Mouse (Mus musculus) intestine, embryonic 14.5 days (tissue): ENCODE measurements around the gene Epha7. TPM values are rescaled to one million over a fixed set of nuclear protein-coding genes. Genes with fewer than 3 reads are reported as not detected.
A peak's percentile ranks its signal among the peaks of the same experiment; 100 is the strongest.

Source experiments
- ATAC-seq: fragments of 200-750 bp; cut with Nextera tagmentation; replicated peaks from 2 replicates; pipeline ENCODE4 v1.8.0; 2017; ENCODE audit warnings: low read depth, moderate number of reproducible peaks, moderate TSS enrichment, moderate library complexity; ENCODE audit not compliant: low FRiP score, low TSS enrichment
- DNase-seq: peaks from one replicate; pipeline ENCODE4 v3.0.0-alpha.2; 2018; ENCODE audit warnings: low spot score
- H3K27ac ChIP-seq: fragments of 300-500 bp; sonication (generic); 2 replicates; pipeline ENCODE4 v1.5.1; 2014; ENCODE audit warnings: low read depth, mild to moderate bottlenecking, control low read depth
- H3K27me3 ChIP-seq: fragments of 300-500 bp; sonication (generic); replicated peaks from 2 replicates; pipeline ENCODE4 v1.6.1; 2014; ENCODE audit warnings: low read length, control low read depth; ENCODE audit not compliant: control insufficient read depth, insufficient read depth
- H3K36me3 ChIP-seq: fragments of 300-500 bp; sonication (generic); 2 replicates; pipeline ENCODE4 v1.6.1; 2014; ENCODE audit warnings: low read length, control low read depth; ENCODE audit not compliant: control insufficient read depth, insufficient read depth
- H3K4me1 ChIP-seq: fragments of 300-500 bp; sonication (generic); replicated peaks from 2 replicates; pipeline ENCODE4 v1.6.1; 2014; ENCODE audit warnings: low read length, control low read depth, mixed read lengths; ENCODE audit not compliant: control insufficient read depth, insufficient read depth
- H3K4me2 ChIP-seq: fragments of 300-500 bp; sonication (generic); 2 replicates; pipeline ENCODE4 v1.6.1; 2014; ENCODE audit warnings: low read length
- H3K4me3 ChIP-seq: fragments of 300-500 bp; sonication (generic); 2 replicates; pipeline ENCODE4 v1.5.1; 2014; ENCODE audit warnings: low read depth, low read length, control low read depth, mixed read lengths
- H3K9ac ChIP-seq: fragments of 300-500 bp; sonication (generic); 2 replicates; pipeline ENCODE4 v1.6.1; 2014; ENCODE audit warnings: mild to moderate bottlenecking, low read length
- H3K9me3 ChIP-seq: fragments of 300-500 bp; sonication (generic); 2 replicates; pipeline ENCODE4 v1.6.1; 2016; ENCODE audit warnings: low read length, control low read depth; ENCODE audit not compliant: control insufficient read depth
- WGBS: fragments of 180-500 bp; shearing (Covaris S2); extraction: QIAGEN DNeasy Blood & Tissue Kit; methylation state at CpG from one replicate; pipeline ENCODE4 v1.1.7; 2014; 5-methylcytosine and 5-hydroxymethylcytosine counted together
- polyA plus RNA-seq: library from polyadenylated mRNA; unstranded; fragments of >200 nt; fragmentation: Nextera tagmentation; extraction: Ambion mirVana; gene quantifications from 2 replicates; pipeline ENCODE4 v1.2.1, GENCODE M21; 2014

Epha7 gene
- polyA plus RNA-seq, 1 experiment from 2014 or later, result 25.8 TPM

DNA sequence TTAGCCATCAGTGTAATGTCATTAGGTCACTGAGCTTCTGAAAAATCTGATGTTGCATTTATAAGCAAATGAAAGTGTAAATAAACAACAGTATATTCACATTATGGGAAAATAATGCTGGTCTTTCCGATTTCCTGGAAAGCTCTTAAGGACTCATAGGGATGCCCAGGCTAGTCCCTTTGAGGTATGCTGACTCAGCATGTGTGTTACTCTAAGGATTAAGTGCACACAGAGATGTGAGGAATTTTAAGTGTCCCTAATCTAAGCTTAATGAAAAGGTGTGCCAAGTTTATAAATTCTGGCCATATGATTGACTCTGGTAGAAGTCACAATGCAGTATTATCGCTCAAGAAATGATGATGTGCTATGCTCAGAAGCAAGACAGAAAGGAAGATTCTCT, 127.8 kb downstream of the Epha7 start:
- Histone ChIP-seq H3K9ac (no peak overlapping the region), H3K27ac (no peak overlapping the region), H3K4me3 (no peak overlapping the region), H3K9me3 (no peaks in the 10 kb centered on the region), H3K4me2 (no peak overlapping the region), H3K36me3 (peaks cover 12% of the 10 kb centered on the region; the same call in 1 of the 2 replicates), H3K27me3 (no peaks in the 10 kb centered on the region), H3K4me1 (no peaks in the 10 kb centered on the region)
- ATAC-seq (no peak), DNase-seq (no peak)
- 93% methylated on average over 2 of the region's 2 CpGs for WGBS

DNA sequence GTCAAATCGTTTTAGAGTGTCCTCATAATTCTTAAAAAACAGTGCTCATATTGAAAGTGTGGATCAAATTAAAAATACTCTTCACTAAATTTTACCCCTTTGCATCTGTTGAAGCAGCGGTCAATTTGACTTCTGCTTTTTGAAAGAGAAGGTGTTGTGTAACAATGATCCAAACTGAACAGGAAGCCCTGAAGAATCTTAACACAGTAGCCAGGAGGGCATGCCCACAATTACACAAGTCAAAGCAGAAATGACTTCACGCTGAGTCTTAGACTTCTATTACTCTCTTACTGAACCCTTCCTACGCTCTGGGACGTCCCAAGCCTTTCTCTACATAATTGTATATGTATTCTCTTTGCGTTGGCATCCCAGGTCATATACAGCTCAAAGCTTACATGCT, 131.3 kb downstream of the Epha7 start:
- no peak overlapping the region for H3K4me2 ChIP-seq
- H3K27me3 ChIP-seq, result no peaks in the 10 kb centered on the region
- DNase-seq (no peak), ATAC-seq (no peak)
- no peak overlapping the region for H3K27ac ChIP-seq
- H3K9ac ChIP-seq, result no peak overlapping the region
- no peaks in the 10 kb centered on the region for H3K9me3 ChIP-seq
- 90% methylated on average over 6 of the region's 6 CpGs for WGBS
- H3K4me1 ChIP-seq, result no peaks in the 10 kb centered on the region
- peaks cover 7% of the 10 kb centered on the region; the same call in 1 of the 2 replicates for H3K36me3 ChIP-seq
- H3K4me3 ChIP-seq, result no peak overlapping the region

GRCm38 (mm10) chr4:28960889-28961560, 148.1 kb downstream of the Epha7 start:
- ATAC-seq, result no peak
- H3K36me3 ChIP-seq, result peaks cover 10% of the 10 kb centered on the region; the same call in 1 of the 2 replicates
- H3K4me3 ChIP-seq, result no peak overlapping the region
- H3K27me3 ChIP-seq, result no peaks in the 10 kb centered on the region
- no peaks in the 10 kb centered on the region for H3K4me1 ChIP-seq
- no peak for DNase-seq
- no peak overlapping the region for H3K4me2 ChIP-seq
- H3K9me3 ChIP-seq, result no peaks in the 10 kb centered on the region
- H3K27ac ChIP-seq, result no peak overlapping the region
- 94% methylated on average over 9 of the region's 9 CpGs for WGBS
- no peak overlapping the region for H3K9ac ChIP-seq

DNA sequence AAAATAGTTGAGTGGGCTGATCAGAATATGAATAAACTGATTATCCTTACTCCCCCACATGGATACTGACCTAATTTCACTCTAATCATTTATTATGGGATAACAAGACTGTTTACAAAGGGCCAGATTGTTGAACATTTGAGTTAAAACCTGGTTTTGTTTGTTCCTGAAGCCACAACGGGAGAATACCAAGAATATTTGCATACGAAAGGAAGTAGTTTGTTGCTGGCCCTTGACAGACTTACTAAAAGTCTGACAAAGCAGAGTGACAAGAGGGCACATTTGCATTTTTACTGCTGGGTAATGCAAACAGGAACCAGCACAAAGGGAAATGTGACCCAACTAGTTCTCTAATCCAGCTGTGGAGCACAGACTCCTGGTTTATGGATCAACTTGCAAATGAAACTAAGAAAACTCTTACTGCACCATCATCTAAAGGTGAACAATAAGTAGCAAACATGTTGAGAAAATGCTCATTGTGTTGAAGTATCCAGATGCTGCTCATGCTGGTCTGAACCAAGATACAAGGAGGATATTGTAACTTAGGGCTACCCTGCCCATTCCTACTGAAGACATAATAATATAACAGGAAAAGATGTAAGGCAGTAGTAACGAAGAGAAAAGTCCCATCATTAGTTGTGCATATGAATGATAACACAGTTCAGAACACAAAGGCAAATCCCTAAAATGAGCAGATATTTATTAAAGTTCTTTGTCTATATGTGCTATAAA, 154.8 kb downstream of the Epha7 start:
- no peaks in the 10 kb centered on the region for H3K4me1 ChIP-seq
- H3K27ac ChIP-seq, result no peak overlapping the region
- 52% methylated on average over 3 of the region's 3 CpGs for WGBS
- ATAC-seq, result no peak
- no peak for DNase-seq
- H3K9me3 ChIP-seq, result no peaks in the 10 kb centered on the region
- H3K9ac ChIP-seq, result no peak overlapping the region
- no peak overlapping the region for H3K4me2 ChIP-seq
- H3K36me3 ChIP-seq, result peaks cover 17% of the 10 kb centered on the region; the same call in 1 of the 2 replicates
- no peak overlapping the region for H3K4me3 ChIP-seq
- no peaks in the 10 kb centered on the region for H3K27me3 ChIP-seq

- WGBS, result 35% methylated on average over 3 of the region's 3 CpGs
- ATAC-seq (0 out of 2 replicates have a peak, but pooled peaks have one; percentile 81), DNase-seq (no peak)
- Histone ChIP-seq H3K9me3 (no peaks in the 10 kb centered on the region; the same call in 1 of the 2 replicates), H3K4me2 (no peak overlapping the region), H3K27me3 (no peaks in the 10 kb centered on the region), H3K4me3 (no peak overlapping the region), H3K27ac (no peak overlapping the region), H3K36me3 (no peaks in the 10 kb centered on the region), H3K4me1 (no peaks in the 10 kb centered on the region), H3K9ac (no peak overlapping the region)
Measured at GRCm38 (mm10) chr4:28998462-28999286, 185.7 kb downstream of the Epha7 start.

GRCm38 (mm10) chr4:28999287-28999595, 186.3 kb downstream of the Epha7 start:
- DNase-seq (no peak), ATAC-seq (no peak)
- 59% methylated on average over 2 of the region's 2 CpGs for WGBS
- Histone ChIP-seq H3K27me3 (no peaks in the 10 kb centered on the region), H3K9me3 (no peaks in the 10 kb centered on the region; the same call in 1 of the 2 replicates), H3K4me2 (no peak overlapping the region), H3K4me3 (no peak overlapping the region), H3K4me1 (no peaks in the 10 kb centered on the region), H3K27ac (no peak overlapping the region), H3K36me3 (no peaks in the 10 kb centered on the region), H3K9ac (no peak overlapping the region)

GRCm38 (mm10) chr4:29010333-29010732, 197.4 kb downstream of the Epha7 start:
- H3K4me1 ChIP-seq, result no peaks in the 10 kb centered on the region
- ATAC-seq (no peak), DNase-seq (no peak)
- H3K9ac ChIP-seq, result no peak overlapping the region
- H3K27me3 ChIP-seq, result no peaks in the 10 kb centered on the region
- no peaks in the 10 kb centered on the region for H3K36me3 ChIP-seq
- no peak overlapping the region for H3K4me3 ChIP-seq
- no peak overlapping the region for H3K4me2 ChIP-seq
- WGBS, result 95% methylated on average over 3 of the region's 3 CpGs
- no peaks in the 10 kb centered on the region for H3K9me3 ChIP-seq
- no peak overlapping the region for H3K27ac ChIP-seq
